In genomic region chr3:73053451-73053931, GRCm38 (mm10) we compare ENCODE assay signal across 8 mouse cellular contexts. TPM values are rescaled to one million over a fixed set of nuclear protein-coding genes. Genes with fewer than 3 reads are reported as not detected.
DNase-seq lines count a peak whose midpoint lies in the region; ATAC-seq lines count a peak whose summit lies in the region.

No protein-coding gene starts in this region.

- peaks cover 14% of the 10 kb centered on the region for H3K4me1 ChIP-seq in megakaryocyte, embryonic 14.5 days
- no peaks in the 10 kb centered on the region; the same call in 1 of the 2 replicates for H3K4me1 ChIP-seq in hindbrain, embryonic 16.5 days (ENCODE audit: control insufficient read depth, insufficient read depth, low read depth, low read length)
- H3K4me1 ChIP-seq in midbrain, embryonic 14.5 days (ENCODE audit: control insufficient read depth, insufficient read depth, low read length) = peaks cover 17% of the 10 kb centered on the region

- no peak for DNase-seq in frontal cortex, adult 2 months (ENCODE audit: extremely low spot score in 1 of 2, low spot score in 1 of 2)
- DNase-seq in midbrain, embryonic 14.5 days = peak; percentile 83
- no peak for DNase-seq in urinary bladder, postnatal 25 days (ENCODE audit: low spot score)
- DNase-seq in adrenal gland, adult 18-20 months (ENCODE audit: low spot score in 2 of 2) = no peak

- peak; percentile 45 for ATAC-seq in frontal cortex, adult (ENCODE audit: low TSS enrichment)
- no peak for ATAC-seq in megakaryocyte, adult 5-6 weeks (ENCODE audit: poor library complexity, severe bottlenecking)
- peak; percentile 85 for ATAC-seq in hindbrain, embryonic 16.5 days
- ATAC-seq in midbrain, embryonic 14.5 days (ENCODE audit: low FRiP score, low TSS enrichment) = peak; percentile 82

- peak overlapping the region; percentile 66 for H3K4me2 ChIP-seq in hindbrain, embryonic 16.5 days (ENCODE audit: low read length)
- H3K4me2 ChIP-seq in midbrain, embryonic 14.5 days (ENCODE audit: low read length) = peak overlapping the region; percentile 70

- WGBS in hindbrain, embryonic 16.5 days = under 1% methylated on average over 26 of the region's 26 CpGs
- under 1% methylated on average over 26 of the region's 26 CpGs for WGBS in midbrain, embryonic 14.5 days

- H3K36me3 ChIP-seq in megakaryocyte, embryonic 14.5 days (replicated peaks; ENCODE audit: low read length) = no peaks in the 10 kb centered on the region
- peaks cover 15% of the 10 kb centered on the region for H3K36me3 ChIP-seq in hindbrain, embryonic 16.5 days (ENCODE audit: control insufficient read depth, insufficient read depth, low read length)
- peaks cover 23% of the 10 kb centered on the region for H3K36me3 ChIP-seq in midbrain, embryonic 14.5 days (ENCODE audit: control insufficient read depth, insufficient read depth, low read length)

- H3K27ac ChIP-seq in hindbrain, embryonic 16.5 days (ENCODE audit: low read depth, low read length) = peak overlapping the region; percentile 81
- H3K27ac ChIP-seq in midbrain, embryonic 14.5 days (replicated peaks; ENCODE audit: low read depth, low read length) = peak overlapping the region; percentile 77

- H3K4me3 ChIP-seq in megakaryocyte, embryonic 14.5 days (replicated peaks) = peak overlapping the region; percentile 81
- peak overlapping the region; percentile 55 for H3K4me3 ChIP-seq in hindbrain, embryonic 16.5 days (ENCODE audit: low read length)
- H3K4me3 ChIP-seq in midbrain, embryonic 14.5 days (replicated peaks; ENCODE audit: low read depth, low read length) = peak overlapping the region; percentile 44

- no peaks in the 10 kb centered on the region for H3K9me3 ChIP-seq in megakaryocyte, embryonic 14.5 days
- H3K9me3 ChIP-seq in hindbrain, embryonic 16.5 days (ENCODE audit: control insufficient read depth, low read length) = no peaks in the 10 kb centered on the region
- H3K9me3 ChIP-seq in midbrain, embryonic 14.5 days (ENCODE audit: control insufficient read depth, low read length) = no peaks in the 10 kb centered on the region

- peaks cover 44% of the 10 kb centered on the region for H3K27me3 ChIP-seq in megakaryocyte, embryonic 14.5 days (replicated peaks)
- no peaks in the 10 kb centered on the region for H3K27me3 ChIP-seq in hindbrain, embryonic 16.5 days (replicated peaks; ENCODE audit: control insufficient read depth, insufficient read depth, low read length)
- 0 out of 2 replicates have a peak, but pooled peaks cover 4% of the 10 kb centered on the region for H3K27me3 ChIP-seq in midbrain, embryonic 14.5 days (ENCODE audit: control insufficient read depth, insufficient read depth, low read length)

- H3K9ac ChIP-seq in hindbrain, embryonic 16.5 days (ENCODE audit: low read depth, low read length) = peak overlapping the region; percentile 72
- peak overlapping the region; percentile 51 for H3K9ac ChIP-seq in midbrain, embryonic 14.5 days (replicated peaks; ENCODE audit: low read length)

RNA-seq across cellular contexts. Expression of gene Slitrk3, which starts 4.1 kb away (rescaled TPM):
- 21.3 and 23.8 TPM in 2 replicates for polyA plus RNA-seq in frontal cortex, adult 2 months (2012; rRNA removed)
- not detected in 2 replicates for polyA plus RNA-seq in megakaryocyte, embryonic 14.5 days (2012; ENCODE audit: insufficient read depth, low replicate concordance)
- total RNA-seq in megakaryocyte, adult 5-6 weeks (2015) = not detected in 2 replicates
- not detected in 2 replicates for total RNA-seq in megakaryocyte, adult 5-6 weeks (2017)
- polyA plus RNA-seq in hindbrain, embryonic 16.5 days (2015; fragmentation: Nextera tagmentation; extraction: Ambion mirVana) = 27.2 and 27.4 TPM in 2 replicates
- 9.6 and 11.5 TPM in 2 replicates for polyA plus RNA-seq in midbrain, embryonic 14.5 days (2014; fragmentation: Nextera tagmentation; extraction: Ambion mirVana)
- total RNA-seq in adrenal gland, adult 18-20 months (2021) = not detected

Comparison
In these comparisons a context has a peak if more than half of its experiments do, and no peak if none do; other contexts are left out.
1. RNA of gene Slitrk3, which starts 4.1 kb away (polyA plus RNA-seq): 27.2 to 27.4 TPM in hindbrain, embryonic 16.5 days, 21.3 to 23.8 TPM in frontal cortex, adult 2 months and 9.6 to 11.5 TPM in midbrain, embryonic 14.5 days; not detected in megakaryocyte, embryonic 14.5 days; every median in the first group is over 10 times any median in the second.
2. Peak in every context shown above with its lines, with median percentiles within 50 percentile points of each other: H3K4me3 ChIP-seq.